Mouse (Mus musculus) cerebellum, postnatal 36 days (tissue): ENCODE results near the gene Olfr1256.

Source experiments
- DNase-seq, 2 experiments: peaks; one replicate each; pipeline ENCODE4 v3.0.0; 2021 to 2022; ENCODE audit warnings: mixed read lengths in 2 of 2

Olfr1256 gene

GRCm38 (mm10) chr2:89841455-89841854, at the start of gene Olfr1256:
TSS of gene Olfr1256 (minus strand) at chr2:89841555.
- DNase-seq, result no peak

- DNase-seq, result no peak
Measured at GRCm38 (mm10) chr2:89878137-89878536, 36.8 kb upstream of the Olfr1256 start, which contains the start of gene Olfr1257. TSS of gene Olfr1257 (plus strand) at chr2:89878437.

- DNase-seq, result no peak
Measured at GRCm38 (mm10) chr2:89849230-89849629, 7.9 kb upstream of the Olfr1256 start.

GRCm38 (mm10) chr2:89848105-89848504, 6.8 kb upstream of the Olfr1256 start, which contains the start of gene Olfr48:
TSS of gene Olfr48 (minus strand) at chr2:89848205.
- no peak for DNase-seq

GRCm38 (mm10) chr2:89820216-89820615, 21.1 kb downstream of the Olfr1256 start:
- DNase-seq, result peak in 1 of 2 experiments; percentile 3

- DNase-seq, result no peak
Measured at GRCm38 (mm10) chr2:89811751-89812150, 29.6 kb downstream of the Olfr1256 start, which contains the start of gene Olfr1255. TSS of gene Olfr1255 (plus strand) at chr2:89812051.

GRCm38 (mm10) chr2:89810751-89811150, 30.6 kb downstream of the Olfr1256 start:
- no peak for DNase-seq

GRCm38 (mm10) chr2:89799583-89799982, 41.8 kb downstream of the Olfr1256 start:
- DNase-seq, result no peak

- no peak for DNase-seq
Measured at GRCm38 (mm10) chr2:89793519-89793918, 47.8 kb downstream of the Olfr1256 start, which contains the start of gene Olfr1254. TSS of gene Olfr1254 (minus strand) at chr2:89793619.
